Mouse (Mus musculus) cerebellum, adult 8-10 months (tissue): ENCODE results near the gene Gnmt.

Experiments used
- DNase-seq: peaks from one replicate; pipeline ENCODE4 v3.0.0; 2022

Gnmt gene

DNA sequence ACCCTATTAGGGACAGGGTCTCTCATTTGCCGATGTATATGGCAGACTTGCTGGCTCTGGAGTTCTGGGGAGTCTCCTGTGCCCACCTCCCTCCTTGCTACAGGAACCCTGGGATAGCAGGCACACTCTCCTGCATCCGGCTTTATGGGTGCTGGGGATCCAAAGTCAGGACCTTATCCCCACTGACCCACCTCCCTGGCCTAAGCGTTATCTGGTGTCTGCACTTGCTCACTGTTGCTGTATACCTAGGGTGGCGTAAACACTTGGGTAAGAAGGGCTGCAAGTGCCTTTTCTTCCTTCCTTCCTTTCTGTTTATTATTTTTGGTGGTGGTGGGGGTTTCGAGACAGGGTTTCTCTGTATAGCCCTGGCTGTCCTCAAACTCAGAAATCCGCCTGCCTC is 12.3 kb upstream of the Gnmt start:
- DNase-seq: no peak

DNA sequence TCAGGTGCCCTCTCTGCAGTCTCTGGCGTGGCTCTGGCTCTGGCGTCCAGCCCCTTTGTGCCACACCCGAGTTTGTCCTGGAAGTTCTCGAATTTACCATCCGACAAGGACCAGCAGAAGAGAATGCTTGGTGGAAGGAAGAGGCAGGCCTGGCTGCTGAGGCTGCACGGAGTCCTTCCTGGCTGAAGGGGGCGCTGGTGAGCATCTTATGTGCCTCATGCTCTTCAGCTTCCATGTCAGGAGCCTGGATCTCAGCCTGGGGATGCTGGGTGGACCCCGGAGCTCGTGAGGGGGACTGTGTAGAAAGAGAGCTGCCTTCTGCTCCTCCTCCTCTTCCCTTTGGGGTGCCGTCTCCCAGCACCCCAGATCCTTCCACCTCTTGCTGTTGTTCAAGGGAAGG is 7.2 kb upstream of the Gnmt start:
- DNase-seq: no peak

GRCm38 (mm10) chr17:46735287-46735686 is 6.3 kb upstream of the Gnmt start:
- DNase-seq: no peak

DNA sequence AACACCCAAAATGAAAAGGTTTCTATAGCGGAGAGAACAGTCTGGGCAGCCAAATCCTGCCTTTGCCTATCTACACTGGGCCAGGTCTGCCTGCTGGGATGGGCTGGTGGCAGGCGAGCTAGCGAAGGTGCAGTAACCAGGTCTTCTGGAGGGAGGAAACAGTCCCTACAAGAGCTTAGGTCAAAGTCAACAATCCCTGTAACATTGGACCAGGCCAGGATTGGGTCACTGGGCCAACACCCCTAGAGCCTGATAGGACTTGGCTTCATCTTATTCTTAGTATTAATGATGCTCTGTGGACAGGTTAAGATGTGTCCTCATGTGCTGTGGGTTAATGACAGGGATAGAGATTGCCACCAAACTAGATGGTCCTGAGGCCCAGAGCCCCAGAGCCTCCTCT is 5.1 kb upstream of the Gnmt start:
- no peak for DNase-seq

DNA sequence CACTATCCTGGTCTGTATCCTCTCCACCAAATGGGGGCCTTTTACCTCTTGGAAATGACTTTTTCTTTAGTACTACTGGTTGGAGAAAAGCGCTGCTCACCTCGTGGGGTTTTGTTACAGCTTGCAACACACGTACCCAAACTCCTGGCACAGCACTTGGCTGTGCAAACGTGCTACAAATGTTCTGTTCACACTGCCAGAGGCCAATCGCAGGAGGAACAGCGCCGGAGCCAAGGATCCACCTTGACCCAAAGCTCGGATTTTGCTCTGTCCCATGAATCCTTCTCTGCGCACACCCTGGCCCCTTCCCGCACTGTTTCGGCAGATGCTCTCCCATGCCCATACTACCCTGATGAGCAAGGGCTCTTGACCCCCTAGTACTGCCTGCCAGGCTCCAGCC is 472 bp downstream of the Gnmt start:
- no peak for DNase-seq

GRCm38 (mm10) chr17:46728021-46728420 is 947 bp downstream of the Gnmt start:
- no peak for DNase-seq

- no peak for DNase-seq
Measured at GRCm38 (mm10) chr17:46727271-46727670, 1.7 kb downstream of the Gnmt start.

GRCm38 (mm10) chr17:46725731-46726645 is 3.0 kb downstream of the Gnmt start:
- peak; percentile 77 for DNase-seq

DNA sequence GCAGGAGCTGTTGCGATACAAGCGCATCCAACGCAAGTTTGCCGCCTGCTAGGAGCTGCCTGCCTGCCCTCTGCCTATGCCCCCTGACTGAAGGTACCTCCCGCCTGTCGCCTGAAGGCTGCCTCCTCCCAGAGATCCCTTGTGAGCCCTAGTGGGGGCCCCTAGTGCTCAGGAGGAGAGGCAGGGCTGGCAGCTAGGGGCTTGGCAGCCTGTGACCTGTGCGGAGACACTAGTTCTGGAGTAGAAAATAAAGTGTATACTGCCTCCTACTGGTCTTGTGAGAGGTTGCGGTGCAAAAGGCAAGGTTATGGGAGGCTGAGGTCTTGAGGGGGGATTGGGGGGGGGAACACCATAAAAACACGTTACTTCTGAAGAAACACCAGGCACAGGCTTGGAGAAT is 3.7 kb downstream of the Gnmt start:
- peak; percentile 42 for DNase-seq

GRCm38 (mm10) chr17:46724477-46725084 is 4.4 kb downstream of the Gnmt start:
- no peak for DNase-seq

DNA sequence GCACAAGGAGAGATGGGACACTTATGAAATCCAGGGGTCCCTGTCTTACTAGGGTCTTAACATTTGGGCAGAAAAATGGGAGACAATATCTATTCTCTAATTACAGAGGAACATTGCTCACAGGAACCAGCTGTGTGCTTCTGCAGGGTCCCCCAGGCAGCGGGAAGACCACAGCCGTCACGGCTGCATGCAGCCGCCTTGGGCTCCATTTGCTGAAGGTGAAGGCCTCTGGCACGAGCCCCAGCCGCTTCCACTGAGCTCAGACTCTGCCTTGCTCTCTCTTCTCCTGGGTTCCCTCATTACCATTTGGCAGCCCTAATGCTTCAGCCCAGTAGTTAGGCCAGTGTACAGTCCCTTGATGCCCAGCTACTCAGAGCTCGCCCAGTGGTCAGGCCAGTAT is 7.9 kb downstream of the Gnmt start:
- DNase-seq: no peak

DNA sequence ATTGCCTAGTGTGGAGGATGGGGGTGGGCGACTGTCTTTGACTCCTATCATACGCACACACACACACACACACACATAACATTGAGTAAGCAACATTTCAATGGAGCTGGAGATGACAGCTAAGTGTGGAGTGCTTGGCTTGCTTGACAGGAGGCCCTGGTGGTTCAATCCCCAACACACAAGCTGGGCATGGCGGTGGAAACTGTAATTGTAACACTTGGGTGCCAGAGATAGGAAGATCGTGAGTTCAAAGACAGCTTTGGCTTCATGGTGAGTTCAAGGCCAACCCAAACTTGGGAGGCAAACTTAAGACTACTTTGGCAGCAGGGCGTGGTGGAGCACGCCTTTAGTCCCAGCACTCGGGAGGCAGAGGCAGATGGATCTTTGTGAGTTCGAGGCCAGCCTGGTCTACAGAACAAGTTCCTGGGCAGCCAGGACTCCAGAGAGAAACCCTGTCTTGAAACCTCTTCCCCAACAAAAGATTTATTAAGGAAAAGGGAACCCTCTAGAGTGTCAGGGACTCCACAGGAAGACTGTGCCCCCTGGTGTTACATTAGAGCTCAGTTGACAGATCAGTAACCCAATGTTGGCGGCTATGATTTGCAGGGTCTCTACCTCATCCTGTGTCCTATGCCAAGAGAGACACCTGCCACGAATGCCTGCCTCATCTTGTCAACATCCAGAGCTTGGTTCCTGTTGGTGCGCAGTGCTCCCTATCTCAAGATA is 14.0 kb downstream of the Gnmt start:
- DNase-seq: no peak

DNA sequence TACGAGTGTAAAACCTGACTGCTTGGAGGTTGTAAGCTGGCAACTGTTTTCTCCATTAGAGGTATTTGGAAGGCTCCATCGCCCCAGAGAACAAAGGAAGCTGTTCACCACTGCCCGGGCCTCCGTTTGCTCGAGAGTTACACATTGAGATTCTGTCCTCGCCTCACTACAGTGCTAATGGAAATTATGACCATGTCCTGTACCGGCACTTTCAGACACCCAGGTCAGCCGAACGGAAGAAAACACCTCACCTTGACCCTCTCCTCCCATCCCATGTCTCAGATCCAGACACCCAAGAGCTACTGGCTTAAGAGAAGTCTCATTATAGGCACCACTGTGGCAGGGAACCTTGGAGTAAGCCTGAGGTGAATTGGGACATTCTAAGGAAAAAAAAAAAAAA is 15.1 kb downstream of the Gnmt start:
- no peak for DNase-seq

- no peak for DNase-seq
Measured at GRCm38 (mm10) chr17:46712442-46712841, 16.5 kb downstream of the Gnmt start.

DNA sequence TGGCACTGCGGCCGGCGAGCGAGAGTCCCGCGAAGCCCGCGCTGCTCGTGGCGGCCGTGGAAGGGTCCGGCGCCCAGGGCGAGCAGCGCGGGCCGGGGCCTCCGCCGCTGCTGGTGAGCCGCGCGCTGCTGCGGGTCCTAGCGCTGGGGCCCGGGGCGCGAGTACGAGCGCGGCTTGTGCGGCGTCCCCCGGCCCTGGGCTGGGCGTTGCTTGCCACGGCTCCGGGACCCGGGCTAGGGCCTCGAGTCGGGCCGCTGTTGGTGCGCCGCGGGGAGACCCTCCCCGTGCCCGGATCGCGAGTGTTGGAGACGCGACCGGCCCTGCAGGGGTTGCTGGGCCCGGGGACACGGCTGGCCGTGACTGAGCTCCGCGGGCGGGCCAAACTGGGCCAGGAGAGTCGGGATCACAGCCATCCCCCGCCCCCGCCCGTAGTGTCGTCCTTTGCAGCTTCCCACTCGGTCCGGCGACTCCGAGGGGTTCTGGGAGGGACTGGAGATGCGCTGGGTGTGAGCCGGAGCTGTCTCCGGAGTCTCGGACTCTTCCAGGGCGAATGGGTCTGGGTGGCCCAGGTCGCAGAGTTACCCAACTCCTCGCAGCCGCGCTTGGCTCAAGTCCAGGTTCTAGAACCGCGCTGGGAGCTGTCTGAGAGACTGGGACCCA is 17.2 kb downstream of the Gnmt start:
- peak; percentile 42 for DNase-seq

- peak; percentile 90 for DNase-seq
Measured at GRCm38 (mm10) chr17:46710959-46711597, 17.9 kb downstream of the Gnmt start, which contains the start of gene Pex6. Gene Pex6, plus strand, starts transcription at chr17:46711463.

DNA sequence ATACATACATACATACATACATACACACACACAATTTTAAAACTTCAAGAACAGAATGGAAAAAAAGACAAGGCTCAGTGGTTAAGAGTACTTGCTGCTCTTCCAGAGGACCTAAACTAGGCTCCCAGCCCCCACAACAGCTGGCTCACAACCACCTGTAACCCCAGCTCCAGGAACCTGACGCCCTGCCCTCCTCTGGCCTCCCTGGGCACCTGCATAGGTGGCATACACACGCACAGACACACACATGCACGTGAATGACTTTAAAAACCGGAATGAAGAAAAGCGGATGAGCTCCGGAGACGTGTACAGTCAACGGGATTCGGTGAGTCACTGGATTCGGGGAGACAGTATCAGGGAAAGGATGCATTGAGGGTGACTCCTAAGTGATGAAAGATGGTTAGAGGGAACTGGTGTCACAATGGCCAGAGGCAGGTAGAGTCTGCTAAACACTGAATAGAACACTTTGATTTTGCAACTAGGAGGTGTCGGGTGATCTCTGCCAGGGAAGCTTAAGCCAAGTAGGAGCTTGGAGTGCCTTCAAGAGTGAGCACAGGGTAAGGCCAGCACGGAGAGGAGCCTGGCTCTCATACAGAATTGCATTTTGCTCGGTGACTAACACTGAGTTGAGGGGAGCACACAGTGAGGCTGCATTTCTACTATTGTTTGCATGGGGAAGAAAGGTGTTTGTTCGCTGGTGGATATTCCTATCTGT is 22.4 kb downstream of the Gnmt start:
- no peak for DNase-seq

- DNase-seq: peak; percentile 96
Measured at GRCm38 (mm10) chr17:46704887-46705835, 23.8 kb downstream of the Gnmt start, which contains the start of gene Ppp2r5d. Gene Ppp2r5d, minus strand, starts transcription at chr17:46705111.

DNA sequence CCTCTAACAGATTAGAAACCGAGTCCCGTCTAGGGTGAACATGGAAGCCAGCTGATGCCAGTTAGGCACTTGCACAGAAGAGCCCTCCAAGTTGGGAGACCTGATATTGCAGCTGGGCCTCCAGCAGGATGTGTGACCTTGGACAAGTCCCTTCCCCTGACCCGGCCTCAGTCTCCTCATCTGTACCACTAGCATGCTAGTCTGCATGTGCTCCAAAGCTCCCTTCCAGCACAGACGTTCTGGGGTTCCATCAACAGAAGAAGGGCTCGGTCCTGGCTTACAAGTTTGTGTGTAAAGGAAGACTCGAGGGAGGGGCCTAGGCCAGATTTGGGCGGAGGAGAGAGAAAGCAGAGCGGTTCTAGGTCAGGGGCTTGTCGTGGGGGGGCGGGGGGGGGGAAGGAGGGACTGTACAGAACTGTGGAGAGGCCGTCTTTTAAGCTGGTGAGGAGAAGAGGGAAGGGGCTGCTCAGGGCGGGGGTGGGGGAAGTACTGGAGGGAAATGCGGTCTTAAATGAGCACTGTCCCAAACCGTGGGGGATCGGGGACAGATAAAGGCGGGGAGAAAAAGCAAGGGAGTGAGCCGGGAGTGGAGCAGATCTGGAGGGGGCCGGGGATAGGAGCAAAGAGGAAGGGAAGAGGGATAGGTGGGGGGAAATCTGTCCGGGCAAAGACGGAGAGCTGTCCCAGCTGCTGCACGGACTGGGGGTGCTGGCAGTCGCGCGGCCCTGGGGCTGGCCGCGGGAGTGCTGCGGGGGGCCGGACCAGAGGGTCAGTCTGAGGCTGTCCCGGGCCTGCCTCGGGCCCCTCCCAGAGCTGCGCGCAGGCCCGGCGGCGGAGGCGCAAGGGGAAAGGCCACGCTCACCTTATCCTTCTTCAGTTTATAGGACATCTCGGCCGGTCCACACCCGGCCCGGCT is 24.7 kb downstream of the Gnmt start:
- DNase-seq: no peak

DNA sequence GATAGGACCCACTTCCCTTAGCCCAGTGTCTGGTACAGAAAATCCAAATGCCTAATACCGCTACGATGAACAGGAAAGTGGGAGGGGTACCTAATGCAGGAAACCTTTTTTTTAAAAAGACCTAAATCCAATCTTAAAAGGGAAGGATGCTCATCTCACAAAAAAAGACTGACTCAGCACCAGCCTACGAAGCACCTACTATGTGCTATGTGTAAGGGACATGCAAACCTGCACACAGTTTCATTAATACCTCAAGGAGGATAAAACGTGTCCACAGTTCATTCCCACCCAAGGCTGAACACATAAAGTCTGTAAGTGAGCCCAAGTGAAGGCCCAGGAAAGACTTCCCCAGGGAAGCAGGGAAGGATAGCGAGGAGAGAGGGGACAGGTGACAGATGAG is 26.5 kb downstream of the Gnmt start:
- no peak for DNase-seq
